Mouse (Mus musculus) adipose tissue, adult 10 weeks (tissue): ENCODE measurements around the gene Nono. TPM values are rescaled to one million over a fixed set of nuclear protein-coding genes. Genes with fewer than 3 reads are reported as not detected.

ENCODE experiments used
- polyA plus RNA-seq: library from polyadenylated mRNA; stranded (reverse); fragments of 350-450 nt; fragmentation: Illumina TruSeq; extraction: RNeasy Lipid Tissue Mini Kit (QIAGEN cat#74804); gene quantifications from one replicate; pipeline ENCODE4 v1.2.3, GENCODE M21; 2014; ENCODE audit warnings: low read depth, low replicate concordance

Gene Nono
- polyA plus RNA-seq = 172 TPM

GRCm38 (mm10) chrX:101429142-101429949 lies at the start of gene Nono:
Gene Nono (plus strand): TSS chrX:101429318.

DNA sequence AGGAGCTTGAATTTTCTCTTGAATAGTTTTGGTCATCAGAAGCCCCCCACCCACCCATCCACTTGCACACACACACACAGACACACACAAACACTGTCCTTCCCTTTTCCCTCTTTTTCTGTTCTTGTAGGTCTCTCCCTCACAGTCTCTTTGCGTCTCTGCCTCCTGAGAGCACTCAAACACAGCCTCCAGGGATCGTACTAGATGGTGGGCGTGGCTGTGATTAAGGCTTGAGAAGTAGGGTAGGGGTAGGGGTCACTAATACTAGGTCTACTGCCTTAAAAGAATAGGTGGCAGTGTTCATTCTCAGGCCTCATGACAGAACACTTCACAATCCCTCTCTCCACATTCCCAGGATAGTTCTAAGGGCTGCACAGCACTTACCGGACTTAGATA lies 8.4 kb upstream of the Nono start, which contains the start of gene Zmym3:
TSS of gene Zmym3 (minus strand) at position 150 of the 396 bp plus-strand sequence.

DNA sequence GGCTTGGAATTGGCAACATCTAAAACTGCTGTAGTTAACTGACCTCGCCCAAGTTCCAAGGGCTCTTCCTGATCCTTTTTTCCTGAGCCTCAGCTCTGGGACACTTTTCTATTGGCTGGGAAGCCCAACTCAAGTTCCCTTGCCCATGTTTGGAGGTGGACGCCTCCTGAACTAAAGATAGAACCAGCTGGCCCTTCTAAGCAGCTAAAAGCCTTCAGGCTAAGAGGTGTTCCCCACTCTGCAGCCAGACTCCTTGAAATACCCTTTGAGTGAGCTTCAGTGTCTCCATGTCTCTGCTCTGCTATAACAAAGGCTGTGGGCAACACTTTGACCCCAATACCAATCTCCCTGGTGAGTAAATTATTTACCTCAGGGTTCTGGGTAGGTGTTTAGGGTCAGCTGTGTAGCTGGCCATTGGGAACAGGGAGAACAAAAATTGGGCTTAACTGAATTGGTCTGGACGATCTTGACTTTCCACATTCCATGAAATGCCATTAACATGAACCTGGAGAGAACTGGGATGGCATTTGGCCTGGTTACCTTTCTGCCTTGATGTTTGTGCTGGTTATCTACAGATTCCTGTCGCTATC lies 19.9 kb downstream of the Nono start, which contains the start of gene Itgb1bp2:
TSS of gene Itgb1bp2 (plus strand) at position 203 of the 590 bp plus-strand sequence.

Other genes with a start within 250 kb of the Nono start
- 45.4 TPM for gene Snx12, start 206.8 kb upstream of the Nono start, polyA plus RNA-seq
- 27.3 TPM for gene Foxo4, start 174.8 kb upstream of the Nono start, polyA plus RNA-seq
- gene Gm614, start 165.3 kb upstream of the Nono start, polyA plus RNA-seq = 8.2 TPM
- 9.5 TPM for gene Il2rg, start 161.1 kb upstream of the Nono start, polyA plus RNA-seq
- gene Gm20489, start 160.3 kb upstream of the Nono start, polyA plus RNA-seq = not detected
- gene Med12, start 155.3 kb upstream of the Nono start, polyA plus RNA-seq = 53.8 TPM
- 0.05 TPM for gene Nlgn3, start 130.2 kb upstream of the Nono start, polyA plus RNA-seq
- gene Gjb1, start 52.9 kb upstream of the Nono start, polyA plus RNA-seq = 18.5 TPM
- gene Zmym3, start 8.5 kb upstream of the Nono start, polyA plus RNA-seq = 50.3 TPM
- gene Itgb1bp2, start 19.8 kb downstream of the Nono start, polyA plus RNA-seq = 0.56 TPM
- 27.7 TPM for gene Taf1, start 103.4 kb downstream of the Nono start, polyA plus RNA-seq
- 139 TPM for gene Ogt, start 210.7 kb downstream of the Nono start, polyA plus RNA-seq